Mouse (Mus musculus): ENCODE data around the gene Fam122a.

The Fam122a gene

GRCm38 (mm10) chr19:24476929-24477882 is at the start of gene Fam122a:
Fam122a (minus strand) TSS chr19:24477356.
- DNase-seq (ENCODE audit: low spot score), result peak; percentile 95

GRCm38 (mm10) chr19:24523476-24524313 is 46.5 kb upstream of the Fam122a start:
- DNase-seq (ENCODE audit: low spot score), result no peak

- peak; percentile 55 for DNase-seq (ENCODE audit: low spot score)
Measured at GRCm38 (mm10) chr19:24521997-24522396, 44.8 kb upstream of the Fam122a start.

GRCm38 (mm10) chr19:24521146-24521545 is 44.0 kb upstream of the Fam122a start:
- DNase-seq (ENCODE audit: low spot score), result no peak

- DNase-seq (ENCODE audit: low spot score), result no peak
Measured at GRCm38 (mm10) chr19:24519732-24520409, 42.7 kb upstream of the Fam122a start.

GRCm38 (mm10) chr19:24518384-24518783 is 41.2 kb upstream of the Fam122a start:
- no peak for DNase-seq (ENCODE audit: low spot score)

GRCm38 (mm10) chr19:24517057-24517456 is 39.9 kb upstream of the Fam122a start:
- DNase-seq (ENCODE audit: low spot score), result no peak

GRCm38 (mm10) chr19:24515941-24516340 is 38.8 kb upstream of the Fam122a start:
- no peak for DNase-seq (ENCODE audit: low spot score)

GRCm38 (mm10) chr19:24514661-24515642 is 37.8 kb upstream of the Fam122a start:
- no peak for DNase-seq (ENCODE audit: low spot score)

- DNase-seq (ENCODE audit: low spot score), result no peak
Measured at GRCm38 (mm10) chr19:24513105-24513843, 36.1 kb upstream of the Fam122a start.

GRCm38 (mm10) chr19:24511939-24512338 is 34.8 kb upstream of the Fam122a start:
- DNase-seq (ENCODE audit: low spot score), result no peak

- DNase-seq (ENCODE audit: low spot score), result no peak
Measured at GRCm38 (mm10) chr19:24509391-24509790, 32.2 kb upstream of the Fam122a start.

GRCm38 (mm10) chr19:24508087-24508767 is 31.1 kb upstream of the Fam122a start:
- DNase-seq (ENCODE audit: low spot score), result no peak

- no peak for DNase-seq (ENCODE audit: low spot score)
Measured at GRCm38 (mm10) chr19:24502736-24503421, 25.7 kb upstream of the Fam122a start.

GRCm38 (mm10) chr19:24501525-24501924 is 24.4 kb upstream of the Fam122a start:
- DNase-seq (ENCODE audit: low spot score), result no peak

GRCm38 (mm10) chr19:24500431-24500830 is 23.3 kb upstream of the Fam122a start:
- DNase-seq (ENCODE audit: low spot score), result no peak

GRCm38 (mm10) chr19:24499291-24499690 is 22.1 kb upstream of the Fam122a start:
- DNase-seq (ENCODE audit: low spot score), result no peak

GRCm38 (mm10) chr19:24493887-24494286 is 16.7 kb upstream of the Fam122a start:
- no peak for DNase-seq (ENCODE audit: low spot score)

- DNase-seq (ENCODE audit: low spot score), result no peak
Measured at GRCm38 (mm10) chr19:24491824-24492223, 14.7 kb upstream of the Fam122a start.
